Mouse (Mus musculus) left cerebral cortex, adult 18-20 months (tissue): ENCODE results near the gene Pou3f3. TPM values are rescaled to one million over a fixed set of nuclear protein-coding genes. Genes with fewer than 3 reads are reported as not detected.

Experiments used
- total RNA-seq, 2 experiments: library from RNA; stranded (reverse); gene quantifications; 2 replicates each; pipeline ENCODE4 v1.2.3; 2021

The Pou3f3 gene
- total RNA-seq, 2 experiments from 2014 or later: 57.7 to 58.2 TPM

Other genes with a start within 250 kb of the Pou3f3 start
- gene Mrps9, start 155.5 kb downstream of the Pou3f3 start, total RNA-seq: 10 to 100 TPM; 40.4 to 41.4 TPM